Mouse (Mus musculus) limb, embryonic 13.5 days (tissue): ENCODE data around the gene Gm20388. TPM values are rescaled to one million over a fixed set of nuclear protein-coding genes. Genes with fewer than 3 reads are reported as not detected.

Source experiments
- ATAC-seq: fragments of 200-750 bp; cut with Nextera tagmentation; 2 replicates; pipeline ENCODE4 v1.8.0; 2017; ENCODE audit warnings: low read depth, moderate number of reproducible peaks, moderate TSS enrichment; ENCODE audit not compliant: low FRiP score
- H3K27ac ChIP-seq: fragments of 300-500 bp; sonication (generic); 2 replicates; pipeline ENCODE4 v1.5.1; 2015; ENCODE audit warnings: inconsistent platforms, mild to moderate bottlenecking, moderate library complexity
- H3K27me3 ChIP-seq: fragments of 300-500 bp; sonication (generic); 2 replicates; pipeline ENCODE4 v1.6.1; 2015; ENCODE audit warnings: mild to moderate bottlenecking, inconsistent platforms
- H3K36me3 ChIP-seq: fragments of 300-500 bp; sonication (generic); 2 replicates; pipeline ENCODE4 v1.6.1; 2015; ENCODE audit warnings: inconsistent platforms, mild to moderate bottlenecking, moderate library complexity
- H3K4me1 ChIP-seq: fragments of 300-500 bp; sonication (generic); 2 replicates; pipeline ENCODE4 v1.6.1; 2015; ENCODE audit warnings: inconsistent platforms
- H3K4me2 ChIP-seq: fragments of 300-500 bp; sonication (generic); replicated peaks from 2 replicates; pipeline ENCODE4 v1.6.1; 2015; ENCODE audit warnings: inconsistent platforms, mild to moderate bottlenecking, moderate library complexity
- H3K4me3 ChIP-seq: fragments of 300-500 bp; sonication (generic); 2 replicates; pipeline ENCODE4 v1.5.1; 2015; ENCODE audit warnings: moderate library complexity, mild to moderate bottlenecking, inconsistent platforms
- H3K9ac ChIP-seq: fragments of 300-500 bp; sonication (generic); 2 replicates; pipeline ENCODE4 v1.6.1; 2015; ENCODE audit warnings: mild to moderate bottlenecking, inconsistent platforms
- H3K9me3 ChIP-seq: fragments of 300-500 bp; sonication (generic); 2 replicates; pipeline ENCODE4 v1.6.1; 2016; ENCODE audit warnings: inconsistent platforms
- WGBS: fragments of 180-500 bp; shearing (Covaris S2); methylation state at CpG from one replicate; pipeline ENCODE4 v1.1.7; 2015; 5-methylcytosine and 5-hydroxymethylcytosine counted together
- polyA plus RNA-seq: library from polyadenylated mRNA; unstranded; fragments of >200 nt; fragmentation: Nextera tagmentation; extraction: Ambion mirVana; gene quantifications from 2 replicates; pipeline ENCODE4 v1.2.1, GENCODE M21; 2015

The Gm20388 gene
- polyA plus RNA-seq, 1 experiment from 2014 or later, result 7.1 TPM

DNA sequence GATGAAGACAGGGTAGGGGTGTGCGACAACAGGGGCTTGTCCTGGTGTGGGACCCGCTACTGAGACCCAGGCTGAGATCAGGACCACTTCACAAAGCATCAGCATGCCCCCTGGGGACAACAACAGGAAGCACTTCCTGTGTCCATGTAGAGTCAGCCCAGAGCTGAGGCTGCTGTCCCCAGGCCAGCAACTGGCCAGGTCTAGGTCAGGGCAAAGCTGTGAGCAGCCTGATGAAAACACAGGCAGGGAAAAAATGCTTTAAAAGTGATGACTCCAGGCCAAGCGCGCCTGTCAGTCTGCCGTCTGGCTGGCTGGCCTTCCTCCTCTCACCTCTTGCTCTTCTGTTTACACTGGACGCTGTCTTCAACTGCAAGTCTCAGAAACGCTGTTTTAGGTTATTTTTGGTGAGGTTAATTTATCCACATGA is 1721.0 kb downstream of the Gm20388 start:
- Histone ChIP-seq H3K27me3 (no peaks in the 10 kb centered on the region), H3K4me1 (peaks cover 11% of the 10 kb centered on the region; the same call in 1 of the 2 replicates), H3K27ac (no peak overlapping the region), H3K4me3 (no peak overlapping the region), H3K36me3 (peaks cover 36% of the 10 kb centered on the region), H3K9ac (no peak overlapping the region), H3K4me2 (no peak overlapping the region), H3K9me3 (no peaks in the 10 kb centered on the region)
- ATAC-seq, result no peak
- 66% methylated on average over 7 of the region's 7 CpGs for WGBS

DNA sequence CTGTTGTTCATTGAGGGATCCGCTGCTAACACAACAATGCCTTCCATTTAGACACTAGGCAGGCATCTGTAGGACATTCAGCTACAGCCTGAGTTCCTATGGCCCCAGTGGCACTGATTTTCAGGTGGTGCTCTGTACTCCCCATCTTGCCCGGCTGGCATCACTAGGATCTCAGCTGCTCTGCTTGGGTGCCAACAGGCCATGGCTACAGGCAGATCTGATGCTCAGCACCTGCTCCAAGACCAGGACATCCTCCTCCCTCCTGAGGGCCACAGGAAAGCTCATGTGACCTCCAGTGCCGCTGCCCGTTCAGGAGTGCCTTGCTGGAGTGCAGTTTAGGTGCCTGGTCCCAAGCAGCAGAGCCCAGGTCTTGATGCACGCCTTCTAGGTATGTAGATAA is 1721.8 kb downstream of the Gm20388 start:
- Histone ChIP-seq H3K4me2 (no peak overlapping the region), H3K36me3 (peaks cover 28% of the 10 kb centered on the region), H3K9ac (no peak overlapping the region), H3K4me1 (peaks cover 17% of the 10 kb centered on the region), H3K9me3 (no peaks in the 10 kb centered on the region), H3K27ac (no peak overlapping the region), H3K4me3 (no peak overlapping the region), H3K27me3 (no peaks in the 10 kb centered on the region)
- ATAC-seq, result no peak
- 83% methylated on average over 5 of the region's 5 CpGs for WGBS

DNA sequence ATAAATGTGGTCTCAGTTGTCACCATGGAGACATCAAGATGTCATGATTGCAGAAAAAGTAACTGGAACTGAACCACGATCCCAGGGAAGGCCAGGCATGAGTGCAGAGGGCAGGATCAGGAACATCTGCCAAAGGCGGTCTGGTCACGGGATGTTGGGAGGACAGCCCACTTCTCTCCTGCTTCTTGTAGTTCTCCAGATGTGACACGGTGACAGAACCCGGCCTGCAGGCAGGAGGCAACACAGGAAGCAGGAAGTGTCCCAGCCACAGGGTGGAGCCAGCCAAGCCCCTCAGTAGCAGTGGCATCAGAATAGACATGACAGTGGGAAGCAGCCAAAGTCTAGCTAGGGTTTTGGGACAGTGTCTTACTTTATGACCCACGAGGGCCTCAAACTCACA is 1724.9 kb downstream of the Gm20388 start:
- no peak for ATAC-seq
- Histone ChIP-seq H3K9me3 (no peaks in the 10 kb centered on the region), H3K9ac (no peak overlapping the region), H3K4me3 (no peak overlapping the region), H3K27ac (no peak overlapping the region), H3K4me1 (peaks cover 17% of the 10 kb centered on the region), H3K36me3 (peaks cover 10% of the 10 kb centered on the region; the same call in 1 of the 2 replicates), H3K4me2 (no peak overlapping the region), H3K27me3 (no peaks in the 10 kb centered on the region)
- WGBS, result 51% methylated on average over 6 of the region's 6 CpGs

DNA sequence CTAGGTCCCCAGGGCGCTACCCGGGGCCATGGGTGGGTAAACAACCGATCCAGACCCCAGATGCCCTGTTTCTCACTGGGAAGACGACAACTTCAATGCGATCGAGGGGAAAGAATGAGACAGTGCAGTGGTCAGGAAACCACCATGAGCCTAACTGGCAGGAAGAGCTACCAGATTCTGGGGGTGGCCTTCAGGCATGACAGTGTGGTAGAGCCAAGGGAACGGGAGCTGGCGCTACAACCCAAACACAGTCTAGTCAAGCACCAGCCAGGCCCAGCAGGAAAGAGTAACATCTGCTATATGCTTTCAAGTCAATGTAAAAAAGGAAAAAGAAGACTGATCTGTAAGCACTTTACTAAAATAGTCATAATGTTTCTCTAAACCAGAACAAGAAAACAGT is 1725.5 kb downstream of the Gm20388 start:
- Histone ChIP-seq H3K4me1 (peaks cover 18% of the 10 kb centered on the region), H3K27ac (peak overlapping the region; percentile 48; the same call in 1 of the 2 replicates), H3K36me3 (peaks cover 10% of the 10 kb centered on the region; the same call in 1 of the 2 replicates), H3K4me3 (no peak overlapping the region), H3K4me2 (no peak overlapping the region), H3K9ac (no peak overlapping the region), H3K9me3 (no peaks in the 10 kb centered on the region), H3K27me3 (no peaks in the 10 kb centered on the region)
- no peak for ATAC-seq
- 87% methylated on average over 8 of the region's 8 CpGs for WGBS

DNA sequence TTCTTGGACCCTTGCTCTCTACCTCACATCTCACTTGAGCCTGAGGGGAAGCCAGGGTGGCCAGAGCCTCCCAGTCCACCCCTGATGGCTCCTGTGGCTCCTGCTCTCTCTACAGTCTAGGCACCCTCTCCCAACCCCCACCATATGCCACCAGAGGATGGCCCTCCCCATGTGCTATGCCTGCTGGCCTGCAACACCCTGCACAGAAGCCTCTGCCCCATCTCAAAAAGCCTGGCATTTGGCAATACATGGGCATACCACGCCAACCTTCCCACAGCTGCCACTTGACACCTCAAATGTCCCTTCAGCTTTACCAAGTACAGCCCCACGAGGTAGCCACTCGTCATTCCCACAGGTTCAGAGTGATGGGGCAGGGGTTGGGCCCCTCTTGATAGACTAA is 1732.2 kb downstream of the Gm20388 start:
- no peak overlapping the region for H3K4me3 ChIP-seq
- no peaks in the 10 kb centered on the region for H3K27me3 ChIP-seq
- H3K27ac ChIP-seq, result no peak overlapping the region
- H3K36me3 ChIP-seq, result peaks cover 4% of the 10 kb centered on the region; the same call in 1 of the 2 replicates
- ATAC-seq, result no peak
- H3K9ac ChIP-seq, result 0 out of 2 replicates have a peak overlapping the region, but pooled peaks have one; percentile 3
- no peak overlapping the region for H3K4me2 ChIP-seq
- no peaks in the 10 kb centered on the region for H3K9me3 ChIP-seq
- peaks cover 22% of the 10 kb centered on the region for H3K4me1 ChIP-seq
- WGBS, result 77% methylated on average over 3 of the region's 3 CpGs

DNA sequence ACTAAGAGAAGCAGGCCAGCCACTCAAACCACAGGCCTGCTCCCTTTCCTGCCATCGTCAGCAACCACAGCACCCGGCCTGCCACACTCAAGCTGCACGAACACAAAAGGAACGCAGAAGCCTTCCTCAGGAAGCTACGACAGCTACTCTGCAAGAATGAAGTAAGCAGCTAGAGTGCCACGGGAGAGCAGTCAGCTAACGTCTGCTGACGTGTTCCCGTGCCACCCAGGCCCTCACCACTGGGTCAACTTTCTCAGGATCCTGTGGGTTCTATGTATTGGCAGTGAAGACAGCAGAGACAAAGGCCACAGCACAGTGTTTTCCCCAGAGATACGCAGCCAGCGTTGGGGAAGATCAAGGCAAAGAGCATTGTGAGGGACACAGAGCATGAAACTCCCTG is 1732.7 kb downstream of the Gm20388 start:
- H3K4me2 ChIP-seq, result no peak overlapping the region
- H3K27ac ChIP-seq, result no peak overlapping the region; the same call in 1 of the 2 replicates
- no peak overlapping the region for H3K4me3 ChIP-seq
- H3K9ac ChIP-seq, result 0 out of 2 replicates have a peak overlapping the region, but pooled peaks have one; percentile 19
- H3K27me3 ChIP-seq, result no peaks in the 10 kb centered on the region
- H3K4me1 ChIP-seq, result peaks cover 24% of the 10 kb centered on the region
- no peaks in the 10 kb centered on the region for H3K9me3 ChIP-seq
- H3K36me3 ChIP-seq, result peaks cover 6% of the 10 kb centered on the region; the same call in 1 of the 2 replicates
- ATAC-seq, result no peak
- WGBS, result 79% methylated on average over 11 of the region's 11 CpGs

DNA sequence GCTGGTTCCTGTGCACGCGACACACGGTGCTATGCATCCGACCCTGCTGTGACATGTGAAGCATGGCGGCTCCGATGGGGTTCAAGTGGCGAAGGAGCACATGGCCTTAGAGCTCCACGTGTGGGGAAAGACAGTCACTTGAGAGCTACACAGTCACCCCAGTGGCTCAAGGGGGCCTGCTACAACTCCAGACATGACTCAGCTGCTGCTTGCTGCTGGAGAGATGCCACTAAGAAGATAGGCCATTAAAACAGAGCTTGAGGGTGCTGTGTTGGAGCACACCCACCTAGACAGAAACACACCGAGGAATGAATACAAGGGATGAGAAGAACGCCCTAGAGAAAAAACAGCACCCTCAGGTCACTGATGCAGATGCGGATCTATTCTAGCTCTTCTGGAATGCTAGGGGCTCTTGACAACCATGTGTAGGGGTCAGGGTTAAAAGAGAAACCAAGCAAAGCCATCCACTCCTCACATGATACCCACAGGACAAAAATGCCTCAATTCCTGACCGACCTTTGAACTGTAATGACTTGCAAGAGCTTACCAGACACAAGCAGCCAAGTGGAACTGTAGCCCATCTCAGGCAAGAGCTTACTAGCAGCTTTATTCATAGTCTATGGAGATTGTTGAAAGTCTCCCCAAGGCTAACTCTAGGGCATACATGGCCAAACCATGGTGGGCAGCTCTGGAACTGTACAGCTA is 1737.0 kb downstream of the Gm20388 start:
- no peak overlapping the region for H3K27ac ChIP-seq
- WGBS, result 91% methylated on average over 12 of the region's 12 CpGs
- H3K9me3 ChIP-seq, result no peaks in the 10 kb centered on the region
- H3K9ac ChIP-seq, result no peak overlapping the region
- H3K27me3 ChIP-seq, result no peaks in the 10 kb centered on the region
- ATAC-seq, result no peak
- peaks cover 53% of the 10 kb centered on the region for H3K4me1 ChIP-seq
- no peak overlapping the region for H3K4me2 ChIP-seq
- no peak overlapping the region for H3K4me3 ChIP-seq
- peaks cover 16% of the 10 kb centered on the region; the same call in 1 of the 2 replicates for H3K36me3 ChIP-seq

DNA sequence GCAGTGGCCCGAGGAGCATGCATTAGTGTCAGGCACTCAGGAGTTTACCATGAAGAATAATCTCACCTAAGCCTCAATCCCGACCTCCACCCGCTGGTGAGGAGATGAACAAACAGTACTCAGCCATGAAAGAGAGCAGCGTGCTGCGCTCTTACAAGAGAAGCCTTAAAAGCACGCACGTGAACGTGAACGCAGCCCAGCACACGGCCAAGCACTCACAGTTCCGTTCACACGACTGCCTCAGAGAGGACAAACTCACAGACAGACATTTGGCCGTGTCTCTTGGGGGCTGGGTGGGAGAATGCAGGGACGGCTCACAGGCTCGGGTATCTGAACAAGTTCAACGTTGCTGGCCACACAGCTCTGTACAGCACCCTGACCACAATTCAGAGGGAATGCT is 1737.8 kb downstream of the Gm20388 start:
- 72% methylated on average over 16 of the region's 16 CpGs for WGBS
- H3K27ac ChIP-seq, result no peak overlapping the region
- no peaks in the 10 kb centered on the region for H3K27me3 ChIP-seq
- no peaks in the 10 kb centered on the region for H3K9me3 ChIP-seq
- no peak overlapping the region for H3K4me3 ChIP-seq
- no peak for ATAC-seq
- H3K36me3 ChIP-seq, result peaks cover 16% of the 10 kb centered on the region; the same call in 1 of the 2 replicates
- H3K9ac ChIP-seq, result peak overlapping the region; percentile 32; the same call in 1 of the 2 replicates
- no peak overlapping the region for H3K4me2 ChIP-seq
- peaks cover 51% of the 10 kb centered on the region for H3K4me1 ChIP-seq

DNA sequence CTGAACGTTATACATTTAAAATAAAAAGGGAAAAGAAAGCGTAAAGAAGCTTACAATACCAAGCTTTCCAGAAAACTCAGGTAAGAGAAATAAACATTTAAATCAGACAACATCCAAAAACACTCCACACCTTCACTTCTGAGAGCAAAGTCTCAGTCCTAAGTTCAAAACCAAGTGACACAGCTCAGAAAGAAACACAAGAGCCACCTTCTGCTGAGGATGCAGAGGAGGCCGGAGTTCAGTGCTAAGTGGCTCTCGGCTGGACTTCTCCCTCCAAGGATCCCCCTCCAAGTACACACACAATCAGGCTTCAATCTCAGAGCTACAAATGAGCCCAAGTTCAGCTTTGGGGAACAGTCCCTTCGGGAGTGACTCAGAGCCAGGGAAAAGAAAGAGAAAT is 1738.8 kb downstream of the Gm20388 start:
- no peak for ATAC-seq
- no peaks in the 10 kb centered on the region for H3K9me3 ChIP-seq
- no peak overlapping the region for H3K27ac ChIP-seq
- H3K27me3 ChIP-seq, result no peaks in the 10 kb centered on the region
- peaks cover 16% of the 10 kb centered on the region; the same call in 1 of the 2 replicates for H3K36me3 ChIP-seq
- 84% methylated on average over 5 of the region's 5 CpGs for WGBS
- H3K4me2 ChIP-seq, result peak overlapping the region; percentile 98
- peak overlapping the region; percentile 75; the same call in 1 of the 2 replicates for H3K4me3 ChIP-seq
- H3K4me1 ChIP-seq, result peaks cover 59% of the 10 kb centered on the region
- peak overlapping the region; percentile 82; the same call in 1 of the 2 replicates for H3K9ac ChIP-seq

DNA sequence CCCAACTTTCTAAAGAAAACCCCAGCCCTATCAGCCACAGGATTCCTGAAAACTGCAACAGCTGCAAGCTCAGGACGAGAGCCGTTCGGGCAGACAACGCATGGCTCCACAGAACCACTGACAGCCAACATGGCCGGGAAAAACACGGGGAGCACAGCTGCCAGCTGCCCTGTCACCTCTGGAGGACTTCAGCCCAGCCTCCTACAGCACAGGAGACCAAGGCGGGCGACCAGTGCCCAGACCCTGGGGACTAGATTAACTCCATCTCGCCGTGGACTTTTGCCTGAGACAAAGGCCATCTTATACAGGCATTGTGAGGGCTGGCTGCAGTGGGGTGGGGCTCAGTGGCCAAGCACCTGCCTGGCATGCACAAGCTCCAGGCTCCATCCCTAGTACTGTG is 1739.3 kb downstream of the Gm20388 start:
- Histone ChIP-seq H3K27me3 (no peaks in the 10 kb centered on the region), H3K4me3 (peak overlapping the region; percentile 75), H3K27ac (no peak overlapping the region), H3K4me2 (peak overlapping the region; percentile 98), H3K9ac (peak overlapping the region; percentile 82), H3K9me3 (no peaks in the 10 kb centered on the region), H3K36me3 (peaks cover 16% of the 10 kb centered on the region; the same call in 1 of the 2 replicates), H3K4me1 (peaks cover 54% of the 10 kb centered on the region)
- WGBS, result 70% methylated on average over 10 of the region's 10 CpGs
- no peak for ATAC-seq

DNA sequence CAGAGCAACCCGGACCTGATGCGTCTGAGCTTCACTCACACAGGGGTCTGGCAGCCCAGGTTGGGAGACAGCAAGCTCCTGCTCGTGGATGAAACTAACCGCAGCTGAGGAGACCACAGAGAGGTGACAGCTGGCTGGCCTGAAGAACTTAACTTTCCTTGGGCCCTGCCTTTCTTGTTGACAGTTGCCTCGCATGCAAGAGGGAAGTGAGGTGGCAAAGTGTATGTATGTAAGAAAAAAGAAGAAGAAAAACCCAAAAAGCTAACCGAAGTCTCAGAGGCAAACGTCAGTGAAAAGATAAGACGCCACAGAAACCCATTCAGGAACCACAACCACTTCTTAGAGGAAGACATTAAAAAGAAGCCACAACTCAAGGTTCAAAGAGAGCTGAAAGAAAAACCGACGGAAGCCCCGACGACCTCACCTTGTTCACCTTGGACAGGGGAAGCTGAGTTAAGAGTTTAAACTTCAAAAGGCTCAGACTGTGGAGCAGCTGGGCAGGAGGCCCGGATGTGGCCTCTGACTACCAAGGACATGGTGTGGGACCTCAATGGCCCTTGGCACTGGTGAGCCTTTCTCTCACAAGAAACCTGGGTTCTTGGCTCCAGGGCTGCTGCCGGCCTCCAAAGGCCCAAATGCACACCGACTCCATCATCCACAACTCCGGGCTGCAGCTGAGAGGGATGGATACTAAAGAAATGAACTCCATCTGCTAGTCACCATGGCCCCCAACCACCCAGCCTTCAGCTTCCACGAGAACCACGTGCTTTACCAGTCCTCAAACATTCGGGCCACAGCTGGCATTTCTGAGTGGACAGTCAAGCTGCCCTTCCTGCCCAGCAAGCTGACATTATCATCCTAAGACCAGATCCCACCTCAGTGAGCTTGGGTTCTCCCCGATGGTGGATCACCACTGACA is 1740.0 kb downstream of the Gm20388 start:
- Histone ChIP-seq H3K36me3 (peaks cover 16% of the 10 kb centered on the region; the same call in 1 of the 2 replicates), H3K4me2 (peak overlapping the region; percentile 98), H3K4me1 (peaks cover 50% of the 10 kb centered on the region), H3K27me3 (no peaks in the 10 kb centered on the region), H3K4me3 (peak overlapping the region; percentile 75), H3K27ac (no peak overlapping the region), H3K9ac (peak overlapping the region; percentile 82), H3K9me3 (no peaks in the 10 kb centered on the region)
- 61% methylated on average over 20 of the region's 20 CpGs for WGBS
- no peak for ATAC-seq
